Mouse (Mus musculus) myocyte (in vitro differentiated cells): ENCODE data around the gene Naxd. TPM values are rescaled to one million over a fixed set of nuclear protein-coding genes. Genes with fewer than 3 reads are reported as not detected.

Experiments
- H3K27me3 ChIP-seq: one replicate; pipeline ENCODE4 v1.6.1; 2011; ENCODE audit not compliant: control insufficient read depth, insufficient read depth, insufficient read length
- H3K36me3 ChIP-seq: one replicate; pipeline ENCODE4 v1.6.1; 2011; ENCODE audit not compliant: control insufficient read depth, insufficient read depth
- H3K4me2 ChIP-seq: one replicate; pipeline ENCODE4 v1.6.1; 2011; ENCODE audit warnings: low read depth, control low read depth
- H3K4me3 ChIP-seq: one replicate; pipeline ENCODE4 v1.5.1; 2011; ENCODE audit warnings: mild to moderate bottlenecking, control low read depth, moderate library complexity
- H3K79me2 ChIP-seq: one replicate; pipeline ENCODE4 v1.6.1; 2011; ENCODE audit not compliant: control insufficient read depth, insufficient read depth
- H3ac ChIP-seq: one replicate; pipeline ENCODE4 v1.6.1; 2011; ENCODE audit not compliant: control insufficient read depth, insufficient read length
- CEBPB ChIP-seq: IDR thresholded peaks from 2 replicates; pipeline ENCODE4 v1.6.1; 2011; ENCODE audit warnings: mild to moderate bottlenecking, moderate library complexity; ENCODE audit not compliant: poor library complexity, insufficient read depth, severe bottlenecking
- E2F4 ChIP-seq: IDR thresholded peaks from one replicate; pipeline ENCODE4 v1.6.1; 2011; ENCODE audit warnings: mild to moderate bottlenecking, control low read depth, moderate library complexity; ENCODE audit not compliant: insufficient read depth
- MAX ChIP-seq: IDR thresholded peaks from one replicate; pipeline ENCODE4 v1.6.1; 2011; ENCODE audit warnings: low read depth, mild to moderate bottlenecking, control low read depth
- MYOD1 ChIP-seq, 3 experiments: IDR thresholded peaks; one replicate each; pipeline ENCODE4 v1.6.1; 2011; ENCODE audit warnings: control low read depth in 2 of 3, low read depth in 2 of 3, mild to moderate bottlenecking in 2 of 3, moderate library complexity in 1 of 3; ENCODE audit not compliant: insufficient read length in 2 of 3, control insufficient read depth in 1 of 3
- MYOG ChIP-seq, 3 experiments: IDR thresholded peaks; one replicate each; pipeline ENCODE4 v1.6.1; 2011; ENCODE audit warnings: control low read depth in 2 of 3, low read depth in 2 of 3, mild to moderate bottlenecking in 2 of 3; ENCODE audit not compliant: insufficient read length in 2 of 3, control insufficient read depth in 1 of 3, insufficient read depth in 1 of 3
- POLR2A ChIP-seq: IDR thresholded peaks from one replicate; pipeline ENCODE4 v1.6.1; 2011; ENCODE audit warnings: low read depth, mild to moderate bottlenecking, control low read depth, moderate library complexity; ENCODE audit not compliant: insufficient read length
- POLR2AphosphoS2 ChIP-seq: IDR thresholded peaks from one replicate; pipeline ENCODE4 v1.6.1; 2011; ENCODE audit warnings: low read depth, control low read depth; ENCODE audit not compliant: insufficient read length
- REST ChIP-seq: IDR thresholded peaks from one replicate; pipeline ENCODE4 v1.6.1; 2011; ENCODE audit warnings: mild to moderate bottlenecking, control low read depth, moderate library complexity; ENCODE audit not compliant: insufficient read depth, insufficient read length
- SRF ChIP-seq: IDR thresholded peaks from one replicate; pipeline ENCODE4 v1.6.1; 2011; ENCODE audit warnings: low read depth; ENCODE audit not compliant: control insufficient read depth, insufficient read length
- TCF12 ChIP-seq: IDR thresholded peaks from one replicate; pipeline ENCODE4 v1.6.1; 2011; ENCODE audit warnings: mild to moderate bottlenecking, control low read depth; ENCODE audit not compliant: poor library complexity, insufficient read depth, severe bottlenecking
- TCF3 ChIP-seq: IDR thresholded peaks from one replicate; pipeline ENCODE4 v1.6.1; 2011; ENCODE audit warnings: low read depth, control low read depth; ENCODE audit not compliant: insufficient read length
- USF1 ChIP-seq: IDR thresholded peaks from one replicate; pipeline ENCODE4 v1.6.1; 2011; ENCODE audit warnings: low read depth, mild to moderate bottlenecking, control low read depth, moderate library complexity
- polyA plus RNA-seq: library from polyadenylated mRNA; unstranded; fragments of >200 nt; fragmentation: generic; extraction: Trizol; gene quantifications from one replicate; pipeline ENCODE4 v1.2.1, GENCODE M21; 2012; ENCODE audit warnings: missing spikeins

Gene Naxd
- polyA plus RNA-seq, 1 experiment, result 89.2 TPM

GRCm38 (mm10) chr8:11452559-11452958, 44.7 kb upstream of the Naxd start:
- Histone ChIP-seq H3K79me2 (no peaks in the 10 kb centered on the region), H3K36me3 (no peaks in the 10 kb centered on the region), H3K27me3 (no peaks in the 10 kb centered on the region), H3K4me3 (no peak overlapping the region), H3ac (no peak overlapping the region), H3K4me2 (peak overlapping the region; percentile 61)
- TF ChIP-seq REST (no peak), USF1 (peak; percentile 70)

DNA sequence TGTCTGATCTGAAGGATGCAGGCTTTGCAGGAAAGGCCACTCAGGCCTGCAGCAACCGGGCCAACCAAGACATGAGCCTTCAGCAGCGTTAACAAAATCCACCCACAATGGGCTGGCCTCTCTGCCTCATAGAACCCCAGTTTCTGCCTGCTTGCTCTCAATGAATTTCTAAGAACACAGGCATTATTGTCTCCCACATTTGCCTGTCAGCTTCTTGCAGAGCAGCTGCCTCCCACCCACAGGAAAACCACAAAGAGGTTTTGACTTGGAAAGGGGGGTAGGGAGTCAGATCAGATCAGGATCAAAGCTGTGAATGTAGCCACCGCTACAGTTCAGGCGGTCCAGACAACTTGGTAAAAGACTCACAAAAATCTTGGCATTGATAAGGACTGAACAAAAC, 44.3 kb upstream of the Naxd start:
- H3K36me3 ChIP-seq, result no peaks in the 10 kb centered on the region
- H3K4me3 ChIP-seq, result no peak overlapping the region
- TF ChIP-seq MYOD1 (IDR thresholded peaks at IDR 0.05; ENCODE audit: control insufficient read depth in 1 of 3, insufficient read length in 2 of 3, low read depth in 2 of 3) (peak in 2 of 3 experiments; percentile 59 to 76), CEBPB (no peak), POLR2AphosphoS2 (no peak), TCF12 (peak; percentile 62), MAX (no peak), TCF3 (no peak), POLR2A (no peak), REST (no peak), MYOG (IDR thresholded peaks at IDR 0.05; ENCODE audit: control insufficient read depth in 1 of 3, insufficient read depth in 1 of 3, insufficient read length in 2 of 3, low read depth in 2 of 3) (peak in 1 of 3 experiments; percentile 62), SRF (no peak), USF1 (no peak), E2F4 (no peak)
- H3K79me2 ChIP-seq, result no peaks in the 10 kb centered on the region
- no peak overlapping the region for H3ac ChIP-seq
- peak overlapping the region; percentile 61 for H3K4me2 ChIP-seq
- no peaks in the 10 kb centered on the region for H3K27me3 ChIP-seq

- H3K36me3 ChIP-seq, result no peaks in the 10 kb centered on the region
- TF ChIP-seq SRF, result no peak
- no peak for TF ChIP-seq MYOD1 (IDR thresholded peaks at IDR 0.05; ENCODE audit: control insufficient read depth in 1 of 3, insufficient read length in 2 of 3, low read depth in 2 of 3)
- no peak overlapping the region for H3K4me2 ChIP-seq
- no peak overlapping the region for H3ac ChIP-seq
- H3K79me2 ChIP-seq, result no peaks in the 10 kb centered on the region
- no peaks in the 10 kb centered on the region for H3K27me3 ChIP-seq
- no peak overlapping the region for H3K4me3 ChIP-seq
These were observed 43.1 kb upstream of the Naxd start for GRCm38 (mm10) chr8:11454228-11454627.

DNA sequence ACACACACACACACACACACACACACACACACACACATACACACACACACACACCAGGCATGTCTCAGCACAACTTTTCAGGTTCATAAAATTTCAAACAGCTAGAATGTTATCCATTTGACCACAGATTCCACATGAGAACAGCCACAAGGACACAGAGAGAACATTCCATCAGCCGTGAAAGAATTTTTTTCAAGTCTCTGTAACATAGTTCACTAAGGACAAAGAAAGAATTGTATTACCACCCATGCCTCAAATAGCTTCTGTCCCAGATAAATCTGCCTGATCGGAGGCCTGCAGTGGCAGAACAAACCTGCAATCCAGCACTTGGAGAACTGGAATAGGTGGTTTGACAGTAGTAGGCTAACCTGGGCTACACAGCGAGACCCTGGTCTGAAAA, 40.0 kb upstream of the Naxd start:
- Histone ChIP-seq H3K4me2 (no peak overlapping the region), H3ac (no peak overlapping the region), H3K79me2 (no peaks in the 10 kb centered on the region), H3K4me3 (no peak overlapping the region), H3K27me3 (no peaks in the 10 kb centered on the region), H3K36me3 (no peaks in the 10 kb centered on the region)
- TF ChIP-seq USF1, result no peak
- no peak for TF ChIP-seq POLR2AphosphoS2
- no peak for TF ChIP-seq MYOG (IDR thresholded peaks at IDR 0.05; ENCODE audit: control insufficient read depth in 1 of 3, insufficient read depth in 1 of 3, insufficient read length in 2 of 3, low read depth in 2 of 3)
- TF ChIP-seq MYOD1 (IDR thresholded peaks at IDR 0.05; ENCODE audit: control insufficient read depth in 1 of 3, insufficient read length in 2 of 3, low read depth in 2 of 3), result no peak
- TF ChIP-seq TCF12, result no peak
- no peak for TF ChIP-seq REST
- no peak for TF ChIP-seq TCF3
- no peak for TF ChIP-seq POLR2A
- TF ChIP-seq E2F4, result no peak

DNA sequence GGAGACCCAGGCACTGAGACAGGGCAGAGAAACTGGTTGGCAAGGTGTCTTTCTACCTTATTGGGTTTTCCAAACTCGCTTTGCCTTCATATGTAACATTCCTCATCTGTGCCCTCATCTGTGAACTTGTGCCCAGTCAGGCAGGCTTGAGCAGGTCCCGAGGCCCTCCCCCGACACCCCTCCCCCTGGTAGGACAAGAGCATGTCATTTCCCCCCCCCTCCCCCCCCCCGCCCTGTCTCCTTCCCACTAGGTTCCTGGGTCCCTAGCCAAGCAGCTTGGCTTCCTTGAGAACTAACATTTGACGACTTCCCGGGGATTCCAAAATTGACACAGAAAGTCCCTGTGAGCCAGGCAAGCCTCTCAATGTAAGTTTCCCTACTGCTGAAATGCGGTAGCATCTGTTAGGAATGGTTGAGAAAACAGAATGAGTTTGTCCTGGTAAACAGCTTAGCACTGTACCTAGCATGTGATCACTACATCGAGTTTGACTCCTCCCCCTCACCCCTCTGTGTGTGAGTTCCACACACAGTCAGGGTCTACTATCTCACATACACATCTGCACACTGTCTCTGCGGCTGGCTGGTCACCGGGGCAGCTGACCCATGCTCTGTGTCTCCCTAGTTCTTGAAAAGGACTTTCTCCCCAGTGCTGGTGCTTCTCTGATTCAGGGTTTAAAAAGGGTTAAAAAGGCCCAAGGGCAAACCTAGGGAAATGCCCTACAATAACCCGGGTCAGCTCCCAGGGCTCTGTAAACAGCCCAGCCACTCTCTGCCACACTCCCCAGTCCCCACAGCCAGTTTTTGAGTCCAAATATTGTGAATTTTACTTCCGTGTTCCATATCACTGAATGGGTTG, 39.1 kb upstream of the Naxd start:
- H3K36me3 ChIP-seq, result no peaks in the 10 kb centered on the region
- H3K4me2 ChIP-seq, result no peak overlapping the region
- H3K79me2 ChIP-seq, result no peaks in the 10 kb centered on the region
- no peak overlapping the region for H3ac ChIP-seq
- H3K4me3 ChIP-seq, result no peak overlapping the region
- H3K27me3 ChIP-seq, result no peaks in the 10 kb centered on the region
- TF ChIP-seq MYOG (IDR thresholded peaks at IDR 0.05; ENCODE audit: control insufficient read depth in 1 of 3, insufficient read depth in 1 of 3, insufficient read length in 2 of 3, low read depth in 2 of 3) (no peak), TCF3 (no peak), SRF (no peak)
